Mouse (Mus musculus) thymus, adult 2 months (tissue): ENCODE results near the gene Thsd7b. TPM values are rescaled to one million over a fixed set of nuclear protein-coding genes. Genes with fewer than 3 reads are reported as not detected.

Source experiments
- DNase-seq: peaks from one replicate; pipeline ENCODE4 v3.0.0; 2021
- H3K27ac ChIP-seq: fragments of 200-500 bp; 2 replicates; pipeline ENCODE4 v1.5.1; 2012; ENCODE audit warnings: low read length, control low read depth; ENCODE audit not compliant: control insufficient read depth, insufficient read depth
- H3K27me3 ChIP-seq: fragments of 200-500 bp; 2 replicates; pipeline ENCODE4 v1.6.1; 2012; ENCODE audit warnings: mild to moderate bottlenecking, low read length, moderate library complexity, mixed read lengths; ENCODE audit not compliant: control insufficient read depth, insufficient read depth
- H3K36me3 ChIP-seq: fragments of 200-500 bp; 2 replicates; pipeline ENCODE4 v1.6.1; 2012; ENCODE audit warnings: mild to moderate bottlenecking, low read length, moderate library complexity; ENCODE audit not compliant: control insufficient read depth, insufficient read depth
- H3K4me1 ChIP-seq: fragments of 200-500 bp; replicated peaks from 2 replicates; pipeline ENCODE4 v1.6.1; 2012; ENCODE audit warnings: low read length; ENCODE audit not compliant: control insufficient read depth, insufficient read depth
- H3K4me3 ChIP-seq: fragments of 200-500 bp; 2 replicates; pipeline ENCODE4 v1.5.1; 2012; ENCODE audit warnings: mild to moderate bottlenecking, low read length, control low read depth, moderate library complexity; ENCODE audit not compliant: control insufficient read depth, insufficient read depth
- CTCF ChIP-seq: fragments of 200-500 bp; IDR thresholded peaks from 2 replicates; pipeline ENCODE4 v1.5.1; 2012; ENCODE audit warnings: mild to moderate bottlenecking, control low read depth, low read length, moderate library complexity, borderline replicate concordance; ENCODE audit not compliant: control insufficient read depth, poor library complexity, insufficient read depth; ENCODE audit errors: extremely low read depth
- POLR2A ChIP-seq: fragments of 200-500 bp; IDR thresholded peaks from 2 replicates; pipeline ENCODE4 v1.6.1; 2012; ENCODE audit warnings: mild to moderate bottlenecking, low read length, control low read depth, moderate library complexity; ENCODE audit not compliant: control insufficient read depth, poor library complexity, insufficient read depth; ENCODE audit errors: extremely low read depth
- WGBS: fragments of 180-500 bp; shearing (Covaris S2); methylation state at CpG from one replicate; pipeline ENCODE4 v1.1.7; 2018; 5-methylcytosine and 5-hydroxymethylcytosine counted together
- polyA plus RNA-seq: library from polyadenylated mRNA; depleted of rRNA; stranded (reverse); fragments of >200 nt; gene quantifications from 2 replicates; pipeline ENCODE4 v1.2.3, GENCODE M21; 2012

Gene Thsd7b
- polyA plus RNA-seq, 1 experiment: 0.55 TPM

DNA sequence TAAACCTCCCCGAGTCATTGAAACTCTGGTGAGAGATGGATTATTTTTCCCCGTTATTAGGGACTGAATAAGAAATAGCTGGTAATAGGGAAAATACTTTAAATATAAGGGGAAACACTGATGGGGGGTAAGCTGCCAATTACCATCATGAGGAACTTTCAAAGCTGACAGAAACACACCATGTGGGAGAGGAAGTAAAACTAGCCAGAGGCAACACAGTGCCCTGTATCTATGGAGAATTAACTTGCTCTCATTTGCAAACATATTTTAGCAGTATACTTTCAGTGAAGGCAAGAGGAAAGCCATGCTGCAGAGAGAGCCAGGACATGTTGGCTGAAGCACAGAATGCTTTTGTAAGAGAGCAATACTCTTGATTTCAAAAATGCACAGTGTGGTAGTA, 51.7 kb downstream of the Thsd7b start:
- 83% methylated on average over 2 of the region's 2 CpGs for WGBS
- DNase-seq: no peak
- Histone ChIP-seq H3K4me3 (no peak overlapping the region), H3K4me1 (no peaks in the 10 kb centered on the region), H3K27ac (no peak overlapping the region), H3K27me3 (no peaks in the 10 kb centered on the region), H3K36me3 (no peaks in the 10 kb centered on the region)
- no peak for TF ChIP-seq POLR2A
- TF ChIP-seq CTCF: no peak

DNA sequence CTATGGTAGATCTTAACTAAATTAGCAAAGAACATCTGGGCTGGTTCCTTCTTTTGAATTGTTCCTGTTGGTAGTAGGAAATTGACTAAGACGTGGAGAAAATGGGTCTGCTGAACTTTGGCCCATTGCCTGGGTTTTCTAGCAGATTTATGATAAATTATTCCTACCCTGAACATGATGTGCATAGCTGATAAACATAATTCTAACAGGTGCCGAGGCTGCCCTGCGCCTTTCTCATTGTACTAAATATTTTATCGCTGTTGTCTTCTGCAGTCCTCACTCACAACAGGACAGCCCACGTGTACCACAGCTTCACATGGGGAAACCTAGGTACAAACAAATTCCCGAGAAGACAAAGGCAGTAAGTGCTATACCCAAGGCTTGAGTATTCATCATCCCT, 83.5 kb downstream of the Thsd7b start:
- TF ChIP-seq POLR2A (no peak), CTCF (no peak)
- no peak for DNase-seq

DNA sequence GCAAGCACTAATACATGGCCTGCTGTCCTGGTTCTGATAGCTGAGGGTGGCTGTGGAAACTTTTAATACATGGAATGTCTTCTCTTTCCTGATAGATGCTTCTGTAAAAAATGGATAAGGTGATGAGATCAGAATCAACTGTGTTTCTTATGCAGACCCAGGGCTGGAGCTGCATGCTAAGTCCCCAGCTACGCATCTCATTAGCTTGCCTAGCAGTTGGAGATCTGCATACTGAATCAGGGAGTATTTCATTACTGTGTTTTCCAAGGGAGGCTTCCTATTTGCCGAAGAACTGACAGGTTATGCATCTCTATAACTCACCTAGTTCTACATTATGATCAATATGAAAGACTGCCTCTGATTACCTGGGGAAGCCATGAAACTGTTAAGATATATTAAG, 84.3 kb downstream of the Thsd7b start:
- WGBS: 94% methylated on average over 2 of the region's 2 CpGs
- Histone ChIP-seq H3K36me3 (no peaks in the 10 kb centered on the region), H3K4me1 (no peaks in the 10 kb centered on the region), H3K4me3 (no peak overlapping the region), H3K27ac (no peak overlapping the region), H3K27me3 (no peaks in the 10 kb centered on the region)
- TF ChIP-seq POLR2A: no peak
- TF ChIP-seq CTCF: no peak
- no peak for DNase-seq

More for the DNA sequence above, 83.5 kb downstream of the Thsd7b start:
- no peaks in the 10 kb centered on the region for H3K36me3 ChIP-seq
- no peaks in the 10 kb centered on the region for H3K27me3 ChIP-seq
- 31% methylated on average over 6 of the region's 6 CpGs for WGBS
- H3K4me3 ChIP-seq: no peak overlapping the region
- H3K27ac ChIP-seq: no peak overlapping the region
- no peaks in the 10 kb centered on the region for H3K4me1 ChIP-seq

DNA sequence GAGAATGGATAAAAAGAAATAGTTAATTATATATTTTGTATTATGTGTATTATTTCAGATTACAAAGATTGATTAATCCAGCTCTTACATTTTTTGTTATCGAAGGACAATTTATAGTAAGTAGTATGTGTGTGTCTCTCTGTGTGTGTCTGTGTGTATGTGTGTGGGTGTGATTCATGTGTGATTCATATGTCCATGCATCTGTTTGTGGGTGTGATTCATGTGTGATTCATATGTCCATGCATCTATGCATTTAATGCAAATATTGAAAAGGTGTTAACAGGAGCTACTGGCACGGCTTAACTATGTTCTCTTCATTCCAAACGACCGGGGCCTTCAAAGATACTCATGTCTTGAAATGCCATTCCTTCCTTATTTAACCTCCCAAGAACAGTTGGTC, 90.3 kb downstream of the Thsd7b start:
- no peak for DNase-seq
- no peak for TF ChIP-seq CTCF
- TF ChIP-seq POLR2A: no peak
- Histone ChIP-seq H3K4me3 (no peak overlapping the region), H3K27ac (no peak overlapping the region), H3K4me1 (no peaks in the 10 kb centered on the region), H3K36me3 (no peaks in the 10 kb centered on the region), H3K27me3 (no peaks in the 10 kb centered on the region)
- WGBS: 93% methylated on average over 4 of the region's 4 CpGs

DNA sequence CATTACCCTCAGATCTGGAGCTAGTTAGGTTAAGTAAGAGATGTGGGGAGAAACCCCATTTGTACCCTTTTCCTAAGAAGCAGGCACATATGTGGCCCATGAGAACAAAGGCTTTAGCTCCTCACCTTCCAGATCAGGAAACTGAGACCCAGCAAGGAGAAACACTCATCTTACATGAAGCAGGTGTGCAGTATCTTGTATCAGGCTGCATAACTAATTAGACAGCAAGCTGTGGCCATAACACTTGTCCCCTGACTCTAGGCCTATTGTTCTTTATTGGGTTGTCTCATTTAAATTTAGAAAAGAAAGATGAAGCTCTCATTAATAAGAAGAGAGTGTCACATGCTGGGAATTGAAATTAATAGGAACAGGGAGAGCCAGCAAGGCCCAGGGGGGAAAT, 91.7 kb downstream of the Thsd7b start:
- no peak overlapping the region for H3K4me3 ChIP-seq
- TF ChIP-seq CTCF: no peak
- no peak for TF ChIP-seq POLR2A
- H3K4me1 ChIP-seq: no peaks in the 10 kb centered on the region
- no peaks in the 10 kb centered on the region for H3K36me3 ChIP-seq
- no peaks in the 10 kb centered on the region for H3K27me3 ChIP-seq
- DNase-seq: no peak
- no peak overlapping the region for H3K27ac ChIP-seq

DNA sequence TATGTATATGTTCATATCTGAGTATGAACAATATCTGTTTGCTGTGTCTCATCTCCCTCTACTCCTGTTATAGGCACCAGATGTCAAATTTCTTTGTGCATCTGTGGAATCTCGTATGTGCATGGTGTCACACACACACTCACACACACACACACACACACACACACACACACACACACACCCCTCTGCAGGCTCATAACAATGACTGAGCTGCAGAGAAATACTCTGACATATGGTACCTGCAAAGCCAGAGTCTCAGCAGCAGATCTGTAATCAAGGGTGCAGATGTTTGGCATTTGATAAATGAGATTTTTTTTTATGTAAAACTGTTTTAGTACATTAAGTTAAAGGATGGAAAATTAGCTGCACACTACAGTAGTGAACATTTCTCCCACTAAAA, 92.5 kb downstream of the Thsd7b start:
- H3K27me3 ChIP-seq: no peaks in the 10 kb centered on the region
- H3K4me1 ChIP-seq: no peaks in the 10 kb centered on the region
- H3K27ac ChIP-seq: no peak overlapping the region
- TF ChIP-seq POLR2A: no peak
- no peak for TF ChIP-seq CTCF
- 80% methylated on average over 1 of the region's 1 CpGs for WGBS
- no peak overlapping the region for H3K4me3 ChIP-seq
- no peak for DNase-seq
- no peaks in the 10 kb centered on the region for H3K36me3 ChIP-seq

DNA sequence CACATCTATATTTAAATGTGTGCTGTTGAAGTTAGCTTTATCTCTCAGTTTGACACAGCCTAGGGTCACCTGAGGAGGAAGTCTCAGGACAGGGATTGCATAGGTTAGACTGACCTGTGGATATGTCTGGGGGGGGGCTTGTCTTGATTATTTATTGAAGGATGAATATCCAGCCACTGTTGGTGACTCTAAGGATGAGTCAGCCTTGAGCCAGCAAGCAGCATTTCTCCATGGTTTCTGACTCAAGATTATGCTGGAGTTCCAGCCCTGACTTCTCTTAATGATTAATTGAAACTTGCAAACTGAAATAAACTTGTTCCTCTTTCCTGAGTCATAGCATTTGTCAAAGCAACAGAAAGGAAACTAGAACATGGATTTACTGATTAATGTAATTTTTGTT, 113.4 kb downstream of the Thsd7b start:
- H3K4me1 ChIP-seq: no peaks in the 10 kb centered on the region
- no peaks in the 10 kb centered on the region for H3K27me3 ChIP-seq
- no peak overlapping the region for H3K4me3 ChIP-seq
- no peak overlapping the region for H3K27ac ChIP-seq
- DNase-seq: no peak
- TF ChIP-seq CTCF (no peak), POLR2A (no peak)
- no peaks in the 10 kb centered on the region for H3K36me3 ChIP-seq
